Mouse (Mus musculus): ENCODE data around the gene Mef2d.

DNA sequence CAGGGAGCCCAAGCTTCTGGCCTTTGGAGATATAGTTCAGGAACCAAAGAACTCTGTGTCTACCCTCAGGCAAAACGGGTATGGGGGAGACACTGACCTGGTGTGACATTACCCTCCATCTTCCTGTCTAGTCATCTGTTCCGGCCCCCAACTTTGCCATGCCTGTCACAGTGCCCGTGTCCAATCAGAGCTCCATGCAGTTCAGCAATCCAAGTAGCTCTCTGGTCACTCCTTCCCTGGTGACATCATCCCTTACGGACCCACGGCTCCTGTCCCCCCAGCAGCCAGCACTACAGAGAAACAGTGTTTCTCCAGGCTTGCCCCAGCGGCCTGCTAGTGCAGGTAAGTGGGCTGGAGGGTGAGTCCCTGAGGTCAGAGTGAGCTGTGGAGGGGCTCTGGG, 16.8 kb downstream of the Mef2d start:
- TF ChIP-seq CTCF (IDR thresholded peaks at IDR 0.05; ENCODE audit: extremely low read depth, insufficient read length, insufficient replicate concordance, low read depth, low read length), result no peak
- no peak for TF ChIP-seq POLR2A (IDR thresholded peaks at IDR 0.05; ENCODE audit: low read depth, low read length)
